Mouse (Mus musculus): ENCODE measurements at regions not wholly inside any gene's neighbourhood (a gene's known extent, or its start where the extent isn't known, plus 50 kb on each side); places are given as distances from the start of the nearest gene placed in this dataset.

DNA sequence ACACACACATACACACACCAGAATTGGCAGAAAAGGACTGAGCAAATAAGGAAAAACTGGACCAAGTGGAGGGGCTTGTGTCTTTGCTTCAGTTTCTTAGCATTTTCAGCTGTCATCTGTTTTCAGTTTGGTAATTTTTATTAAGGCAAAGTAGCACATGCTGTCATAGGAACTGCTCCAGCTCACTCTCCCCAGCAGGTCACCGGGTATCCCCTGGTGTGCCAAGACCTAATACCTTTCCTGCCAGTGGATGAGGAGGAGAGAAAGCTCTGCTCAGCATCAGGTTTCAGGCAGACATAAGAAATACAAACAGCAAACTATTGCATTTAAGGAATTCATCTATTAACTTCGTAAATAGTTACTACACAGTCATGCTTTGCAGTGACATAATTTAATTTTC is 109.8 kb upstream of the Hey2 start:
- no peak for DNase-seq (ENCODE audit: low spot score in 2 of 2)

DNA sequence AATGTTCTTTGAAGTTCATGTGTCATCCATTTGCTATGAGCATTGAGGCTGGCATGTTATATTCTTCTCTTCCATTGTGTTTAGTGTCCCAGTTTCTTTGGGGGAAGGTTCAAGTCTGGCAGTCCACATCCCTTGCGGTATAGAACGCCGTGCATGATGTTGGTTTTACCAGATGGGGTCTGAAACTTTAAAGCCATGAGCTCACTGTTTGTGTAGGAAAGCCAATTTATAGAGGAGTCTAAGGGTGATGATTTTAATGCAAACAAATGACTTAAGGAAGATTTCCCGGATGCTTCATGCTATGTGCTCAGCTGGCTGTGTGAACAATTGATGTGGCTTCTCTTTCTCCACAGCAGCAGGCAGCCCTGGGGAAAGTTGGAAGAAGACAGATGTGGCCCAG is 104.0 kb upstream of the Hey2 start:
- no peak for DNase-seq (ENCODE audit: low spot score in 2 of 2)

DNA sequence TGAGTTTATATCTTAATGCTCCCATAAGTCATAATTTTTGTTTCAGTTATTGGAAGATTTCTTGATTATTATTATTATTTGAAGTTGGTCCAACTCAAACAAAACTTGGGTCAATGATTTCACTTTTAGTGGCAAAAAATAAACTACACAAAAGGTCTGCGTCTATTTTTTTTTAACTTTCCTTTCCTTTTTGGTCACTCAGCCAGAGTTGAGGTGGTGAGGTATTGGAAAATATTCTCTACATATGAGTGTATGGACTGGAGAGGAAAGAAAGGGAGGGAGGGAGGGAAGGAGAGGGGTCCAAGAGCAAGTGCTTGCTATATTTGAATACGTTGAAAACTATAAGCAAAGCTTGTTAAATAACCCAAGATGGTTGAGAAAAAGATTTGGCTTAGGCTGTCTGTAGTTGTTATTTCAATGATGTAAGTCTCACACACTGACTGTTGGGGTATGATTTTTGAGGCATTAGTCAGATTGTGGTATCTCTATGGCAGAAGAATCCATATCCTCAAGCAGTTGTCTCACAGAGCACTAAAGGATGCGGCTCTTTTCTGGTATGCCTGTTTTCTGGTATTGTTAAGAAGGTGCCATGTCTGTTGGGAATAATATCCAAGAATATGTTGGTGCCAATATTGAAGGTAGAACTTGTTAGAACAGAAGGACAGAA is 75.9 kb upstream of the Hey2 start:
- DNase-seq (ENCODE audit: low spot score in 2 of 2) = no peak

DNA sequence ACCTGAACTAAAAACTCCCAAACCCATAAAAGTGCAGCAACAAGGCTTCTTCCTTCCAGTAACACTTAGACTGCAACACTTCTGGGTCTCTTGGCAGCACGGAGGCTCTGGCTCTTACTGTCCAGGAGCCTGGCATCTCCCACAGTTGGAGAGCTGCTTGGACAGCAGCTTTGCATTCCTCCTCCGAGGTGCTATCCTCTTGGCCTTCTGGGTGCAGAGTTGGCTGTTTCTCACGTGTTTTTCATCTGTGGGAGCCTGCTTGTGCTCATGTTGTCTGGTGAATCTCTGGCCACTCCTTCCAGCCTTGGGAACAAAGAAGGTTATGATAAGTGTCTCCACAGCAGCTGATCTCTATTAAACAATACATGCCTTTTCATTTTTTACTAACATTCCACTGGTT is 51.2 kb upstream of the Hey2 start:
- no peak for DNase-seq (ENCODE audit: low spot score in 2 of 2)

Measured in layer of hippocampus, postnatal 14 days (tissue).